Mouse (Mus musculus) midbrain, embryonic 14.5 days (tissue): ENCODE results near the gene Gm49388. TPM values are rescaled to one million over a fixed set of nuclear protein-coding genes. Genes with fewer than 3 reads are reported as not detected.

Source experiments
- ATAC-seq: fragments of 200-750 bp; cut with Nextera tagmentation; 2 replicates; pipeline ENCODE4 v1.8.0; 2017; ENCODE audit warnings: moderate number of reproducible peaks, moderate library complexity; ENCODE audit not compliant: low FRiP score, low TSS enrichment
- DNase-seq: peaks from one replicate; pipeline ENCODE4 v3.0.0-alpha.2; 2015
- H3K27ac ChIP-seq: fragments of 300-500 bp; sonication (generic); replicated peaks from 2 replicates; pipeline ENCODE4 v1.5.1; 2014; ENCODE audit warnings: mild to moderate bottlenecking, low read depth, low read length, moderate library complexity
- H3K27me3 ChIP-seq: fragments of 300-500 bp; sonication (generic); 2 replicates; pipeline ENCODE4 v1.6.1; 2014; ENCODE audit warnings: low read length, control low read depth, mixed read lengths; ENCODE audit not compliant: control insufficient read depth, insufficient read depth
- H3K36me3 ChIP-seq: fragments of 300-500 bp; sonication (generic); 2 replicates; pipeline ENCODE4 v1.6.1; 2014; ENCODE audit warnings: low read length, control low read depth; ENCODE audit not compliant: control insufficient read depth, insufficient read depth
- H3K4me1 ChIP-seq: fragments of 300-500 bp; sonication (generic); 2 replicates; pipeline ENCODE4 v1.6.1; 2014; ENCODE audit warnings: mild to moderate bottlenecking, antibody characterized with exemption, low read length, control low read depth; ENCODE audit not compliant: control insufficient read depth, insufficient read depth
- H3K4me2 ChIP-seq: fragments of 300-500 bp; sonication (generic); 2 replicates; pipeline ENCODE4 v1.6.1; 2014; ENCODE audit warnings: mild to moderate bottlenecking, low read length, moderate library complexity
- H3K4me3 ChIP-seq: fragments of 300-500 bp; sonication (generic); replicated peaks from 2 replicates; pipeline ENCODE4 v1.5.1; 2014; ENCODE audit warnings: low read depth, low read length
- H3K9ac ChIP-seq: fragments of 300-500 bp; sonication (generic); replicated peaks from 2 replicates; pipeline ENCODE4 v1.6.1; 2014; ENCODE audit warnings: mild to moderate bottlenecking, low read length, moderate library complexity
- H3K9me3 ChIP-seq: fragments of 300-500 bp; sonication (generic); 2 replicates; pipeline ENCODE4 v1.6.1; 2016; ENCODE audit warnings: low read length, control low read depth, mixed read lengths; ENCODE audit not compliant: control insufficient read depth
- WGBS: fragments of 180-500 bp; shearing (Covaris S2); extraction: QIAGEN DNeasy Blood & Tissue Kit; methylation state at CpG from one replicate; pipeline ENCODE4 v1.1.7; 2014; 5-methylcytosine and 5-hydroxymethylcytosine counted together
- polyA plus RNA-seq: library from polyadenylated mRNA; unstranded; fragments of >200 nt; fragmentation: Nextera tagmentation; extraction: Ambion mirVana; gene quantifications from 2 replicates; pipeline ENCODE4 v1.2.1, GENCODE M21; 2014

Gm49388 gene
- polyA plus RNA-seq, 1 experiment from 2014 or later, result not detected

GRCm38 (mm10) chr7:127750131-127751127, 35.0 kb upstream of the Gm49388 start:
- Histone ChIP-seq H3K4me3 (no peak overlapping the region), H3K36me3 (peaks cover 76% of the 10 kb centered on the region), H3K9ac (no peak overlapping the region), H3K4me1 (peaks cover 12% of the 10 kb centered on the region), H3K27me3 (no peaks in the 10 kb centered on the region), H3K9me3 (no peaks in the 10 kb centered on the region), H3K4me2 (no peak overlapping the region), H3K27ac (no peak overlapping the region)
- 85% methylated on average over 19 of the region's 19 CpGs for WGBS
- no peak for ATAC-seq
- peak; percentile 72 for DNase-seq

GRCm38 (mm10) chr7:127751619-127752018, 33.8 kb upstream of the Gm49388 start:
- Histone ChIP-seq H3K36me3 (peaks cover 88% of the 10 kb centered on the region), H3K4me2 (no peak overlapping the region), H3K9me3 (no peaks in the 10 kb centered on the region), H3K4me3 (no peak overlapping the region), H3K27ac (no peak overlapping the region), H3K9ac (no peak overlapping the region), H3K4me1 (peaks cover 12% of the 10 kb centered on the region), H3K27me3 (no peaks in the 10 kb centered on the region)
- DNase-seq (no peak), ATAC-seq (no peak)
- WGBS, result 97% methylated on average over 5 of the region's 5 CpGs

GRCm38 (mm10) chr7:127752069-127752468, 33.3 kb upstream of the Gm49388 start:
- no peak overlapping the region for H3K4me3 ChIP-seq
- WGBS, result 93% methylated on average over 27 of the region's 27 CpGs
- no peak overlapping the region for H3K4me2 ChIP-seq
- no peak for ATAC-seq
- H3K9me3 ChIP-seq, result no peaks in the 10 kb centered on the region
- peaks cover 12% of the 10 kb centered on the region for H3K4me1 ChIP-seq
- 0 out of 2 replicates have a peak overlapping the region, but pooled peaks have one; percentile 20 for H3K9ac ChIP-seq
- no peaks in the 10 kb centered on the region for H3K27me3 ChIP-seq
- peaks cover 93% of the 10 kb centered on the region for H3K36me3 ChIP-seq
- DNase-seq, result no peak
- H3K27ac ChIP-seq, result no peak overlapping the region

- no peak overlapping the region for H3K9ac ChIP-seq
These were observed 32.2 kb upstream of the Gm49388 start for GRCm38 (mm10) chr7:127753158-127753557.

GRCm38 (mm10) chr7:127753741-127754140, 31.7 kb upstream of the Gm49388 start:
- H3K9ac ChIP-seq, result no peak overlapping the region
- H3K36me3 ChIP-seq, result peaks cover 99% of the 10 kb centered on the region
- ATAC-seq, result no peak
- H3K4me3 ChIP-seq, result no peak overlapping the region
- DNase-seq, result no peak
- no peaks in the 10 kb centered on the region for H3K4me1 ChIP-seq
- H3K27ac ChIP-seq, result no peak overlapping the region
- no peaks in the 10 kb centered on the region for H3K9me3 ChIP-seq
- H3K4me2 ChIP-seq, result no peak overlapping the region
- H3K27me3 ChIP-seq, result no peaks in the 10 kb centered on the region
- 91% methylated on average over 7 of the region's 7 CpGs for WGBS

More at GRCm38 (mm10) chr7:127753158-127753557, 32.2 kb upstream of the Gm49388 start:
- peaks cover under 1% of the 10 kb centered on the region for H3K4me1 ChIP-seq
- no peaks in the 10 kb centered on the region for H3K27me3 ChIP-seq
- H3K9me3 ChIP-seq, result no peaks in the 10 kb centered on the region
- WGBS, result 82% methylated on average over 5 of the region's 5 CpGs
- no peak overlapping the region for H3K4me3 ChIP-seq
- no peak overlapping the region for H3K27ac ChIP-seq
- peaks cover 100% of the 10 kb centered on the region for H3K36me3 ChIP-seq
- DNase-seq (no peak), ATAC-seq (no peak)
- H3K4me2 ChIP-seq, result no peak overlapping the region

- no peaks in the 10 kb centered on the region for H3K27me3 ChIP-seq
- 91% methylated on average over 6 of the region's 6 CpGs for WGBS
- ATAC-seq, result no peak
- H3K9me3 ChIP-seq, result no peaks in the 10 kb centered on the region
- H3K36me3 ChIP-seq, result peaks cover 87% of the 10 kb centered on the region
- H3K4me2 ChIP-seq, result no peak overlapping the region
- no peak overlapping the region for H3K4me3 ChIP-seq
- no peaks in the 10 kb centered on the region for H3K4me1 ChIP-seq
- no peak overlapping the region for H3K9ac ChIP-seq
- no peak overlapping the region for H3K27ac ChIP-seq
- no peak for DNase-seq
These were observed 25.7 kb upstream of the Gm49388 start for GRCm38 (mm10) chr7:127759716-127760115.

GRCm38 (mm10) chr7:127760478-127760877, 24.9 kb upstream of the Gm49388 start:
- no peaks in the 10 kb centered on the region for H3K9me3 ChIP-seq
- H3K9ac ChIP-seq, result no peak overlapping the region
- WGBS, result 87% methylated on average over 3 of the region's 3 CpGs
- peaks cover 87% of the 10 kb centered on the region for H3K36me3 ChIP-seq
- no peak overlapping the region for H3K27ac ChIP-seq
- no peak overlapping the region for H3K4me2 ChIP-seq
- no peaks in the 10 kb centered on the region for H3K27me3 ChIP-seq
- no peak for DNase-seq
- no peak for ATAC-seq
- H3K4me3 ChIP-seq, result no peak overlapping the region
- H3K4me1 ChIP-seq, result no peaks in the 10 kb centered on the region

GRCm38 (mm10) chr7:127761026-127761425, 24.4 kb upstream of the Gm49388 start:
- Histone ChIP-seq H3K4me1 (no peaks in the 10 kb centered on the region), H3K4me3 (no peak overlapping the region), H3K4me2 (no peak overlapping the region), H3K27ac (no peak overlapping the region), H3K9me3 (no peaks in the 10 kb centered on the region), H3K27me3 (no peaks in the 10 kb centered on the region), H3K36me3 (peaks cover 87% of the 10 kb centered on the region), H3K9ac (no peak overlapping the region)
- WGBS, result 40% methylated on average over 7 of the region's 7 CpGs
- ATAC-seq, result no peak
- peak; percentile 78 for DNase-seq

- H3K4me1 ChIP-seq, result peaks cover 5% of the 10 kb centered on the region; the same call in 1 of the 2 replicates
- no peak overlapping the region for H3K4me3 ChIP-seq
- DNase-seq, result no peak
- no peak for ATAC-seq
- no peak overlapping the region for H3K9ac ChIP-seq
- no peak overlapping the region for H3K4me2 ChIP-seq
- WGBS, result 96% methylated on average over 4 of the region's 4 CpGs
- no peaks in the 10 kb centered on the region for H3K9me3 ChIP-seq
- no peaks in the 10 kb centered on the region for H3K27me3 ChIP-seq
- H3K27ac ChIP-seq, result no peak overlapping the region
- peaks cover 86% of the 10 kb centered on the region for H3K36me3 ChIP-seq
These were observed 21.8 kb upstream of the Gm49388 start for GRCm38 (mm10) chr7:127763642-127764041.
